Mouse (Mus musculus) left cerebral cortex, postnatal 25 days (tissue): Measurements from ENCODE around the gene Itgb7. TPM values are rescaled to one million over a fixed set of nuclear protein-coding genes. Genes with fewer than 3 reads are reported as not detected.

Experiments used
- DNase-seq, 2 experiments: peaks; one replicate each; pipeline ENCODE4 v3.0.0; 2022; ENCODE audit warnings: low spot score in 2 of 2, mixed read lengths in 1 of 2
- intact Hi-C: fragments of 180-260 bp; cut with DNase I; formaldehyde crosslinking; loops from one replicate; pipeline ENCODE4 v1.15.1; 2025
- total RNA-seq, 2 experiments: library from RNA; stranded (reverse); gene quantifications; 2 replicates each; pipeline ENCODE4 v1.2.3; 2021

The Itgb7 gene
- total RNA-seq, 2 experiments from 2014 or later, result 1.0 to 1.7 TPM

DNA sequence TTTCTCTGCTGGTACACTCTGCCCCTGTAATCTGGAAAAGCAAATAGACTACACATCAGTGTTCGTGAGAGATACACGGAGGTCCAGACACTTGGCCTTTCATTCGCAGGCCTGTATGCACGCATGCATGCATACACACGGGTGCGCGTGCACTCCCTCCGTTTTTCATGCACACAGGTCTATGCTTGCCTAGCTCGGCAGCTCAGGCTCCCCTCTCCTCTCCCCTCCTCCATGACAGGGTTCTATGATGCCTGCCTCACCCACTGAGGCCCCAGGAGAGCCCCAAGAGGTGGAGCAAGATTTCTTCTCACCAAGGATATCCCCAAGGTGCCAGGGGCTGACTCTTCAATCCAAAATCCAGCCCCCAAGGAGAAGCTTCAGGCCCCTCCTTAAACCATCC, 18.2 kb upstream of the Itgb7 start:
- no peak for DNase-seq
- intact Hi-C loops, result no loop called here

DNA sequence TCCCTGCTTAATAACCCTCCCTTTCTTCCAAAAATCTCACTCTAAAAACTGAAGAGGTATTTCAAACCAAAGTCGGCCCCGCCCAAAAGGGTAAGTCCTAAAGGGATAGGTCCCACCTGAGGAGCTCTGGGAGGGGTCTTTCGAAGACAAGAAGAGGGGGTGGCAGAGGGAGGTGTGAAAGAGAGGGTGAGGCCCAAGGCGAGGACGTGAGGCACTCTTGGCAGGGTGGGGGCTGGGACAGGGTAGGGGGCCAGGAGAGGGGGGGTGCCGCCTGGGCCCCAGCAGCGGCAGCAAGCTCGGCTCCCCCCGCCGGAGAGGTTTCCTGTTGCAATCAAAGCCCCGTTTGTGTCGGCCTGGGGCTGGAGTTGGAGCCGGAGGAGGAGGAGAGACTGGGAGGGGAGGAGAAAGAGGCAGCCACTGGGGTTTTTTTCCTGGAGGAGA, 17.5 kb upstream of the Itgb7 start:
- intact Hi-C loops, result no loop called here
- peak; percentile 21 to 43 for DNase-seq

DNA sequence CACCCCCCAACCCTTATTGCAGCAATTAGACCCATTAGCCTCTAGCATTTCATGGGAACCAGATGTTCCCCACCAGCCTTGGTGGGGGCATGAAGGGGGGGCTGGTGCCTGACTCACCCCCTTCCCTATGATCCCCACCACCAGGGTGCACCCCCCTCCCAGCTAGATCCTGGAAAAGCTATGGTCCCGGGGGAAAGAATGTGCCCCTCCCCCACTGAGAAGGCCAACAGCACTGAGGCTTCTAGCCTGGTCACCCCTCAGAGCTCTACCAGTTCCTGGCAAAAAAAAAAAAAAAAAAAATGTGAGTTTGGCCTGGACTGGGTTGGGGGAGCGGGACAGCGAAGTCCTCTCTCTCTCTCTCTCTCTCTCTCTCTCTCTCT, 17.1 kb upstream of the Itgb7 start:
- intact Hi-C loops, result no loop called here
- no peak for DNase-seq

DNA sequence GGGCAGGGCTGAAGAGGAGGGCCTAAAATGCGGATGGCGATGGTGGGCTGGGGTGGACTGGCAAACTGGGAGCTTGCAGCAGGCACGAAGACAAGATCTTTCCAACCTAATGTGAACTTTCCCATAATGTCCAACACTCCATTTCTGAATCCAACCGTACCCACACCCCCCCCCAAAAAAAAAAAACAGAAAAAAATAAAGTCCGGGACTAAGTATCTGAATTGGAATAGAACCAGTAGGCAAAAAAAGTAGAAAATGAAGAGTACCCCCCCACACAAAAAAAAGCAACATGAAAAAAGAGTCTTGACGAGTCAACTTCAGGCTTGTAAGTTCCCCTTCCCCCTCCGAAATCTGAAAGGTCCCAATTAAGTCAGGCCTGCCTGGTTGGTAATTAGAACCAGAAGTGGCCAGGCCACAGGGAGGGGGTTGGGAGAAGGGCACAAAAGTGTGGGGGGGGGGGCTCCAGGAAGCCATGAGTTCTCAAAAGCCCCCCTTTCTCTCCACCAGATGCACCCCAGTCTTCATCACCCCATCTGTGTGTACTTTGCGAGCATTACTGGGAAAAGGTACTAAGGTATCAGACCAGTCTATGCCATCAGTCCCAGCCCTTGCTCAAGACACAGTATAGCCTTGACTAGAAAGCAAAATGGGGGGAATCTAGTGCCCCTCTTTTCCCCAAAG, 16.5 kb upstream of the Itgb7 start:
- DNase-seq, result no peak
- intact Hi-C loops, result no loop called here

DNA sequence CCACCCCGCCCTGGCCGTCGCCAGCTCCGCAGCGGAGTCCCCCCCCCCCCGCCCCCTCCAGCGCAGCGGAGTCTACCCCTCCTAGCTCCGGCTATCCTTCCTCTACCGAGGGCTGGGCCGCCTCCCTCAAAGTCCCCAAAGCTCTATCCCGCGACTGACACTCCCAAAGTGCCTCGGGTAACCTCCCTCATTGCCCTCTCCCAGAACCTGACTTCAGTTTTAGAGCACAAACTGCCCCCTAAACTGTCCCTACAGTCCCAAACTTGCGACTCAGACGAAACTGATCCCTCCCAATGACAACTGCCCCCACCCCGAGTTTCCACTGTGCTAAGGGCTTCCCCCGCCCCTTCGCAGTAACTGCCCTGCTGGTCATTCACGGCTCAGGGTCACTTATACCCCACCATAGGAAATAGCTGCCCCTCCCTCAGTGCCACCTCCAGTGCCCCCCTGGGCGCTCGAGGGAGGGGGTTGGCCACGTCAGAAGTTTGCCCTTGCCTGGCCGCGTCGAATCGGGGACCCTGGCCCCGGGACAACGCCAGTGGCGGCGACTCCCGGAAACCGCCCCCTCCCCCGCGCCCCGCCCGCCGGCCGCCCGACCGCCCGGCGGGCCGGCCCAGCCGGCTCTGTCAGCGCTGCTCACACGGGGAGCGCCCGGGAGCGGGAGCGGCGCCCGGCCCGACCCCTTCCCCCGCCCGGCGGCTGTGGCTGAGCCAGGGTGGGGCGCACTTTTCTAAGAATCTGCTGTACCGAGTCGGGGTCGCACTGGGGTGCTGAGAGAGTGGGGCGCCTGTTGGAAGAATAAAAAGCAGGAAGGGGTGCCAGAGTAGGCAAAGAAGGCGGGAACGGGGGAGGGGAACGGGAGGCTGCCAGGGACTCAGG, 15.7 kb upstream of the Itgb7 start:
- peak in 1 of 2 experiments; percentile 28 for DNase-seq
- intact Hi-C loops, result no loop called here

DNA sequence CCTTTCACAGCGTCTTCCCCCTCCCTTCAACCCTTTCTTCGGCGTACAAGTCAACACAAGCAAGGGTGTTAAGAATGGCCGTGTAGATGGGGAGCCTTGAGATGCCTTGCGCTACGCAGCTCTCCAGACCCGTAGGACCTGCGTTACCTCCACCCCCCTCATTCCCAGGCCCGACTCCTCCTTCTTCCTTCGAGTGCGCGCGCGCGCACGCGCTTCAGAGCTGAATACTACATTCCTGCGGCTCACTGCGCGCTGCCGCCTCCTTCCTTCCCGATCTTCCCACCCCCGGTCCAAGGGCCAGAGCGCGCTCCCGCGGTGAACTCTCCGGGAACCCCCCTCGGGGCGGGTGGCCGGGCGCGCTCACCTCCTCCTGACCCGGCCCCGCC, 15.1 kb upstream of the Itgb7 start:
- DNase-seq, result peak; percentile 85 to 93
- intact Hi-C loops, result loop anchor here (1.0 kb wide), 1 partner anchor 44 kb away; the partner anchor contains the start of gene Zfp740

DNA sequence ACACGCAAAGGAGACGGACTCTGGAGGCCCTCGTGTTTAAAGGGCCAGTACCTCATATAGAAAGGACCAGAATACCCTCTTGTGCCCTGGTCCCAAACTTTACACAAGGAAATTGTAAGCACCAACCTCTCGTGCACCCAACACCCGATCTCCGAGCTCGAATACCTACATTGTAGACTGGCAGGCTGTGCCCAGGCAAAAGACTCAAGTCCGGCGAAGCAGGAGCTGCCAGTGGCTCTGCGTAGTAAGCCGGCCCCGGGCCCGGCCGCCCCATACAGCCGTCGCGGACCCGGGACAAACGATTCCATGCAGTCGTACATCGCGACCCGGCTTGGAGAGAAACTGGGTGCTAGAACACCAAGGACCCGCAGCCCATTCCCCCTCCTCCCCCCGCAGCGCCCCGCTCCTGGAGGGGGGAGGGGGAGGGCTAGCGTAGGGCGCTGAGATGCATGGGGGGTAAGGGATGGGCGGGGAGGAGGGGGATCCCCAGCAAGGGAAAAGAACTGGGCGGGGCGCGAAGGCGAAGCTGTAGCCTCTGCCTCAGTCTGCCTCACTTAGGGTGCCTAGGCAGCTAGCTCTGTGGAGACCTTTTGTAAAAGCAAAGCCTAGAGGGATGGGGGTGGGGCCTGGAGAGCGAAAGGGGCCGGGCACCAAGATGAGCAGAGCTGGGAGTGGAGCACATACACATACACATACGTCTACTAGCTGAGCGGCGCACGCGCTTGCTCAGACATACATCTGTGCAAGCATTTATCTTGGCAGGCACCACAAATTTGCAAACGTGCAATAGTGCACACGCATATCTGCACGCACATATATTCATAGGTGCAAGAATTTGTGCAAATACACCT, 14.4 kb upstream of the Itgb7 start:
- DNase-seq, result peak; percentile 79 to 85
- intact Hi-C loops, result loop anchor here (1.0 kb wide), 1 partner anchor 43 kb away; the partner anchor contains the start of gene Zfp740

DNA sequence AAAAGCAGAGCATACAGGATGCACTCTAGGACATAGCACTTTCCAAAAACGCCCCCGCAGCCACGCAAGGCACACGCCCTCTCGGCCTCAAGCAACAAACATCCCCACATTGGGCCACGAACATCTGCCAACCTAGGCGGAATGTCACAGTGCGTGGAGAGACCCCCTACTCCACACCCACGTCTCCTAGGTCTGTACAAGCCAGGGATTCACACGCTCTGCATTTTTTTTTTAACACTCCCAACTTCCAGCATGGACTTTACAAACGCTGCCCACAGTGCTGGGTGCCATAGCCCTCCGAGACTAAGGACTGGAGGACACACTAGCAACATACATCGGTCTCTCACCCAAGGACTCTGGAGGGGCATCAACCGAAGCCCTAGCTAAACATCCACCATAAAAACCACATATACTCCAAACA, 13.7 kb upstream of the Itgb7 start:
- DNase-seq, result peak in 1 of 2 experiments; percentile 21
- intact Hi-C loops, result no loop called here

DNA sequence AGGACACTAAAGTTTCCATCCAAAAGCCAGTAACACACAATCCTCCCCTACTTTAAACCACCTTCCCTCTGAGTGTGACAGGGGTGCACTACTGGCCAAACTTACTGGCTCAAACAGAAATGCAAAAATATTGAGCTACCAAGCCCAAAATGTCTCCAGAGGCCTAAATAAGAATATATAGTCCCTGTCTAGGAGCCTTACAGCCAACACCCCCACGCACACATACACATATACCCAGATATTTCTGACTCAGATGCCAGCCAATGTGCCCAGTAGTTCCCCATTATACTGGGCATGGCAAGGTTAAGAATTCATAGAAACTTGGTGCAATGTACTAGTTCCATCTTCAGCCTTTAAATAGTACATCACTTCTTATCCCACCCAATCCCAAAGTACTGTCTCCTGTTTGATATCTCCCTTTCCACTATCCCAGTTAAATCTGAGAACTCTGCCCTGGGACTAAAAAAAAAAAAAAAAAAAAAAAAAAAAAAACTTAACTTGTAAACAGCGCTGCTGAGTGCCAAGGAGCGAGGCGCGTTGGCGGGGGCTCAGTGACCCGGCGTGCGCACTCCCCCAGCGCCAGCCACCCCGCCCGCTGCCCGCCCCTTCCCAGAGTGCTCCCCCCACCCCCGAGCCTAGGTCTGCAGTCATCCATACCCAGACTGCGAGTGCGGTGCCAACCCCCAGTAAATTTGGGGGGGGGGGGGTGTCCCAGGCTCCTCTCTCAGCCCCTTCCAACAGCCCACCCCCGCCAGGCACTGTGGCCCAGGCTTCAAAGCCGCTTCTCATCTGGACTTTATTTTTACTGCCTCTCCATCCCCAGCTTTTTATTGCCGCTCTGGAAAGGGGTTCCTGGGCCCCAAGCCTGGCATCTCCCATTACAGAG, 12.8 kb upstream of the Itgb7 start:
- DNase-seq, result no peak
- intact Hi-C loops, result loop anchor here (5.0 kb wide), 1 partner anchor 73 kb away; no protein-coding TSS in a partner anchor

DNA sequence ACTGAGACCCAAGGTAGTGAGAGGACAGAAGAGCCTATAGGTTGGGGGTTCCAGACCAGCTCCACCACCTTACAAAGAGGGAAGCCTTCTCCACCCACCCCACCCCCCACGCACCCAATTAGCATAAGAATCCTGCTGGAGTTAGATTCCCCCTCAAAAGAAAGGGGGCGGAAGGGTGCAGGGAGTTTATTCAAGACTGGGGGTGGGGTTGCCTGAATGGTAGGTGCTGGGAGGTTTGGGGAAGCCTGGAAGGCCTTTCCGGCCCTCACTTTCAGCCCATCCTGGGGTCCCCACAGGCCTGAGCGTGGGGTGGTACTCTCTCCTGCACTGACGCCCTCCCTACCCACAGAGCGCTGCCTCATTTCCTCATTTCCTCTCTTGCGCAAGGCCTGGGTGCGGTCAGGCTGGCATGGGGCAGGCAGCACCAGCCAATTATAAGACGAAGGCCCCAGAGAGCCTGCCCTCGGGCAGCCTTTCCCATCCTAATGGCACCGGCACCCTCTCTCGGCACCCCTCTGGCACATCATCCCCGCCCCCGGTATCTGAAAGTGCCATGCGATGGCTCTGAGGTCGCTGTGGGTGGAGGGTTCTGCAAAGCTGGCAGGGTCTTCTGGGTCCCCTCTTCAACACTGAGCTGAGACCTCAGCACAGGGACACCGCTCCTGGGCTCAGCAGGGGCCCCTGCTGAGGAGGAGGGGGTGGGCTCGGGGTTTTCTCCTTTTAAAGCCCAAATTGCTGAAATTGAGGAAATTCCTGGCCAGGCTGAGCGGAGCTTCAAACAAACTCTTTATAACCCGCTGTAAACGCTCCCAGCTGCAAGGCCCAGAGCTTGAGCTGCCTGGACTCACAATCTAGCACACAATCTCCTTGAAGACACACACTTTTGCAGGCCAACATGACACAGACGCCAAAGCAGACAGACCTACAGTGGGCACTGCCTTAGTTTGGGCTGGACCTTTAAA, 11.8 kb upstream of the Itgb7 start:
- intact Hi-C loops, result loop anchor here (5.0 kb wide), 1 partner anchor 74 kb away; no protein-coding TSS in a partner anchor
- DNase-seq, result no peak

DNA sequence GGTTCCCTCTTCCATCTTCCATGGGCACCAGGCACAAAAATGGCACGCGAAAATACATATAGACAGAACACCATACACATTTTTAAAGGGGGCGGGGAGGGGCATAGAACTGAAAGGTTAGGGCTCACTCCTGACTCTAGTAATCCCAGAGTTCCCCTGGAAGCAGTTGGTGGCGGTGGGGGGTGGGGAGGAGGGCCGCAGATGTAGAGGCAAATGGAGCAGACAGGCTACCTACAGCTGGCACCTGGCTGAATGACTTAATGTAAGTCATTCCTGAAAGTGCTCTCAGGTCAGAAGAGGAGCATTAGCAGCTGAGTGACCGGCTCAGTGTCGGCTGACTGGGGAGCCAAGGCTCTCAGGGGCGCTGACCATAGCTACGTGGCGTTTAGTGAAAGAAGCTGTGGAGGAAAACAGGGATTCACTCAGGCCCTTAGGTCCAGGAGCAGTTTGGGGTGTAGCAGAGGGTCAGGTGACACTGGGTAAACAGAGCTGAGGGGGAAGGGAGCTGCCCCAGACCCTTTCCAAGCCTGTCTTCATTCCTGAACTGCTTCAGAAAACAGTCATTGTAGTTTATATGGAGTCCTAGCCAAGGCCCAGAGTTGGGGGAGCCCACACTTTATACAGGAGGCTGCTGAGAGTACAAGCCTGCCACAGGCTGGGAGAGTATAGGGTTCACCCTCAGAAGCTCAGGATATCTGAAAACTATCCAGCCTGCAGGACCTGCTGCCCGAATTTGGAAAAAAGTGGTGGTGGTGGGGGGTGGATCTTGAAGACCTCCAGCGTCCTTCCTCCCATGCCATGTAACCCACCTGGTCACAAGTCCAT, 10.9 kb upstream of the Itgb7 start:
- DNase-seq, result no peak
- intact Hi-C loops, result loop anchor here (5.0 kb wide), 1 partner anchor 75 kb away; no protein-coding TSS in a partner anchor

DNA sequence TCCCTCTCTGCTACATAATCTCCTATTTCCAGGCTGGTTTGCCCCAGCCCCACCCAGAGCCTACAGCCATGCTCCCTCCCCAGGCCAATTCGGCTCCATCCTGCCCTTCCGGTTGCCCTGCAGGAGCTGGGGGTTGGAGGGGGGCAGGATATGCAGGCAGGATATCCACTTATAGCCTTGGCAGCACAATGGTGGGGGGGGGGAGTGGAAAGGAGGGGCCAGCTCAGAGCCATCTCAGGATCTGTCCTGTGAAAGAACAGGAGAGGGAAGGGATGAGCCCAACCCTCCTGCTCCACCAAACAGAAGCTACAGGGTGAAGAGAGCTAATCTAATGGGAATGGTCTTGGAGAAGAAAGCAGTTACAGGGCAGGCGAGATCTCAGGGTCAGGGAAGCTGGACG, 8.9 kb upstream of the Itgb7 start:
- no peak for DNase-seq
- intact Hi-C loops, result loop anchor here (5.0 kb wide), 1 partner anchor 77 kb away; no protein-coding TSS in a partner anchor

DNA sequence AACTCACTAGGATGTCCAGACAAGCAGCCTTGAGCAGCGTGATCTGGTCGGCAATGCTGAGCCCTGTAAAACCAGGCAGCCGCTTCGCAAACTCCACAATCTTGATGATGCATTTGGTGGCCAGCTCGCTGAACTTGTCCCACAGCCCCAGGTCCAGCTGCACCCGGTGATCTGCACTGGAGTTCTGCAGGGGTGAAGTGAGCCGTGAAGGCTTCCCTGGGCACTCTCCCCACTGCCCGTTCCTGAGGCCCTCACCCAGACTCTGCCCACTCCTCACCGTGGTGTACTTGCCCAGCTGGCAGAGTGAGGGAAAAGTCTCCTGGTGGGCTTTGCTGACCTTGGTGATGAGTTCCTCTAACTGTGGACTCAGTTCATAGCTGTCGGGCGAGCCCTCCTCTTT, 8.1 kb upstream of the Itgb7 start:
- intact Hi-C loops, result loop anchor here (2.0 to 5.0 kb wide), 2 partner anchors 39 to 77 kb away; partner anchors contain the start of gene Mfsd5
- no peak for DNase-seq

DNA sequence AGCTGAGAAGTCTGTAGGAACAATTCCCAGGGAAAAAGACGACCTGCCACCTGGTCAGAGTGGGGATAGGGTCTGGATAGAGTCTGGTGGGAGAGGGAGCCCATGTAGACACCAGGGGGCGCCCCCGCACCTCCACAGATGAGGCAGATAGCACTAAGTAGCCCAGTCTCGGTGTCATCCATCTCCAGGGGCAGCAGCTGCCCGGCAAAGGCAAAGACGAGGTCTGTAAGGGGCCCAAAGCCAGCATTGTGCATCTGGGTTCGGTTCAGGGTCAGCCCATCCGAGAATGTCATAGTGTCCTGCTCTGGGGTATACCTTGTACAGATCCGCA, 7.5 kb upstream of the Itgb7 start:
- peak; percentile 69 to 70 for DNase-seq
- intact Hi-C loops, result loop anchor here (2.0 kb wide), 1 partner anchor 40 kb away; the partner anchor contains the start of gene Mfsd5

DNA sequence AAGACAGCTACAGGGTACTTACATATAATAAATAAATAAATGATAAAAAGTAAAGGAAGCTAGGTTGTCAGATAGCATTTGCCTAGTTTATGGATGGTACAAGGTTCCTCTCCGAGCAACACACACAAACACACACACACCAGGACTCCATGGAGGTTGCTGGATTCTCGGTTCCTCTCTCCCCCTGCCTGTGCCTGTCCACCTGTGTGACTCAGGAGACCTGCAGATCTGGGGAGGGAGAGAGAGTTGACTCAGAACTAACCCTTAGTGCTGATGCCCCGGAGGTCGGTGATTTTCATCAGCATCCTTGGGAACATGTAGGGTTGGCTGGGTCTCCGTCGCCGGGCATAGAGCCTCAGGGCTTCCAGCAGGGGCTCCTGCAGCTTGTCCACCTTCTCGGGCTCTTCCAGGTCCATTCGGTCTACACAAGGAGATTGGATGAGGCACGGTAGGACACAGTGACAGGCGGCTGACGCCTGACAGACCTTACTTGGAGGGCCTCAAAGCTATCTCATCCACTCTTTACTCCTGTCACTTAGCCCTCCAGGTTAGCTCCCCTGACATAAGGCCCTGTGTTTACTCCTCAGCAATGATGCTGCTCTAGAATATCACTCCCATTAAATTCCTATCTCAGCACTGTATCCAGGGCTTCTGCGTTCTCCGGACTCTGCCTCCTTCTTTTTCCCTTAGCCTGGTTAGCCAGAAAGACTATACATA, 7.0 kb upstream of the Itgb7 start:
- intact Hi-C loops, result loop anchor here (2.0 kb wide), 1 partner anchor 40 kb away; the partner anchor contains the start of gene Mfsd5
- no peak for DNase-seq

DNA sequence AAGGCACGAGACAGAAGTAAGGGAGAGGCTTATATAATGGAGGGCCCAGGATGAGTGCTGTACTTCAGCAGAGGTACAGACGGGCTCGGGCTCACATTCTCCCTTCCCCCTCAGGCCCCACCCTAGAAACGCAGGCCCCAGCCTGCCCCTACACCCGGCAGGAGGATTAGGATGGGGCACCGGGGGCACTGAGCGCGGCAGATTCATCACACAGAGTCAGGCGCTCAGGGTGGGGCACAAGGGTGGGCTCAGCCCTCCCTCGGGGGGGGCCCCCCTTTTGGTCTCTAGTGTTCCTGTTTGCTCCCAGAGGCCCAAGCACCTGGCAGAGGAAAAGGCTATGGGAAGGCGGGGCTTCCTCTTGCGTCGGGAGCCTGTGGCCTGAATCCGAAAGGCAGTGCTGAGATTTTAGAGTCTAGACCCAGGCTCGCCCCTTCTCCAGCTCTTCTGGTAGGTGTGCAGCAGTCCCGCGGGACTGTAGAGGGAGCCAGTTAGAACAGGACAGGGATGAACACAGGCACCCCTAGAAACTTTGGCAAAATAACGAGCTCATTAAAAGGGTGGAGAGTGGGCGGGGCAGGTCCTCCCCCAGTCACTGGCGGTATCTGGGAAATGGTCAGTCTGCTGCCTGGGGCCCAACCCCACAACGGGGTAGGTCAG, 3.8 kb upstream of the Itgb7 start:
- DNase-seq, result no peak
- intact Hi-C loops, result no loop called here
